Mouse (Mus musculus) layer of hippocampus, adult 9-11 months (tissue): ENCODE measurements at regions not wholly inside any gene's neighbourhood (a gene's known extent, or its start where the extent isn't known, plus 50 kb on each side); places are given as distances from the start of the nearest gene placed in this dataset.

Experiments
- DNase-seq: peaks from one replicate; pipeline ENCODE4 v3.0.0; 2022

DNA sequence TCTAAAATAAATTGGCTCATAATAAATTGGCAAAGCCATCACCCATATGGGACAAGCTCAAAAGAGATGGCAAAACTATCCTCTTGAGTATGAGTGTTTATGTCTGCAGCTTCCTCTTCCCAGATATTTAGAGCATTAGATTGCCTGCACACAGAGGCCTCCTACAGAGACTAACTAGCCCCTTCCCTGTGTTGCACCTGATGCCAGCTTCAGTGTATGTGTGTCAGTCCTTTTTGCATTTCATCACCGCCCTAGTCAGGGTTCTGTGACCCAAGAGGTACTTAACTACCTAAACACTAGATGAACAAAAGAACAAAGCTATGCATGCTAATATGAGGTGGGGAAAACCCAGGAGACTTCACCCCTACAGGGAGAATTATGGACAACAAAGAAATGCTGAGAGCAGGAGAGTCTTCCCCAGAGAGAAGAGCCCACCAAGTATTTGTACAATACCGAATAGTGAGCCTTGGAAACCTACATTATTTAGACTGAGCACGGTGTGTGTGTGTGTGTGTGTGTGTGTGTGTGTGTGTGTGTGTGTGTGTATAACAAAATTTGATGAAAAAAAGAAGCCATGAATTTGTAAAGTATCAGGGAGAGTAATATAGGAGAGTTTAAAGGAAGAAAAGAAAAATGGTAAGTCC lies 62.5 kb downstream of the Speer2 start:
- DNase-seq = no peak

DNA sequence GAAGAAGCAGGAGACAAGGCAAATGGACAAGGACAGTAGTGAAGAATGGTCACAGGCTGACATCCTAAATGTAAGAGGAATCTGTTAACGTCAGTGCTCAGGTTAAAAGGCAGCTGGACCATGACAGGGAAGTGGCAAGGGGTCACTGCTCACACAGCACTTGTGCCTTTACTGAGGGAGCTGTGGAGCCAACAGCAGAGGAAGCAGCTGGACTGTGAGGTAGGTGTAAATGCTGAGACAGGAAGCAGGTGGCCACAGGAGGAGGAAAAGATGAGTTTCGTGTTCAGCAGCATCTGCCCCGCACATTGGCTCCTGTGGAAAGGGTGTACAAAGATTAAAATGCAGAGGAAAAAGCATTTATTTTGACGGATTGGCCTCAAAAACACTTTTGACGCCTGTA lies 67.2 kb downstream of the Speer2 start:
- no peak for DNase-seq

DNA sequence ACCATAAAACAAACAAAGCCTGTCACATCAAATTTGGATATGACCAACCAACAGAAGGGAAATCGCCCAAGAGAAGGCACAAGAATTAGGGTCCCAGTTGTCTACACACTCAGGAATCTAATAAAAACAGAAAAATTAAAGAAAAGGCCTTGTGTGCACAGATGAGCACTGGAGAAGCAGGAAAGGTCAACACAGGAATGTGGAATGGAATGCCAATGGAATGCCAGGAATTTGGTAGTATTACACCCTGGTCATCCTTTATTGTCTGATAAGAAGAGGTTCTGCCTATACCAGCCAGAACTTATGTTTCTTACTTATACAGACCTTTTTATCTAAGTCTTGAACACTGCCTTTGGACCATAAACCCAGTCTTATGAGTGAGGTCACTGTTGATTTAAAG lies 72.9 kb downstream of the Speer2 start:
- DNase-seq = no peak

DNA sequence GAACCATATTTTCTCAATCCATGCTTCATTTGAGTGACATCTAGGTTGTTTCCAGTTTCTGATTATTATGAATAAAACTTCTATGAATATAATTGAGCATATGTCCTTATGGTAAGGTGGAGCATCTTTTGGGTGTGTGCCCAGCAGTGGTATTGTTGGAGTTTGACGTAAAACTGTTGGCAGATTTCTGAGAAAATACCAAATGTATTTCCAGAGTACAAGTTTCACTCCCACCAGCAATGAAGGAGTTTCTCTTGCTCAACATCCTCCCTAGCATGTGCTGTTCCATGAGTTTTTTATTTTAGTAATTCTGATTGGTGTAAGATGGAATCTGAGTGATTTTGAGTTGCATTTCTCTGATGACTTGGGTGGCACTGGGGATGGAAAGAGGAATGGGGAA lies 92.8 kb downstream of the Speer2 start:
- DNase-seq = peak; percentile 5
